Mouse (Mus musculus): ENCODE measurements around the gene Olfr54. TPM values are rescaled to one million over a fixed set of nuclear protein-coding genes. Genes with fewer than 3 reads are reported as not detected.

Gene Olfr54
- polyA plus RNA-seq, 1 experiment from 2014 or later, result not detected

Other genes starting within 250 kb of the Olfr54 start
- gene Zfp354c, start 186.5 kb upstream of the Olfr54 start, polyA plus RNA-seq (2015; fragmentation: Nextera tagmentation; extraction: Ambion mirVana), result 1.7 TPM in 2 replicates
- 0.07 TPM in 2 replicates for gene Zfp879, start 172.7 kb upstream of the Olfr54 start, polyA plus RNA-seq (2015; fragmentation: Nextera tagmentation; extraction: Ambion mirVana)
- 0.03 TPM in 1 of 2 replicates, not detected in the other for gene Grm6, start 163.6 kb upstream of the Olfr54 start, polyA plus RNA-seq (2015; fragmentation: Nextera tagmentation; extraction: Ambion mirVana)
- gene Zfp454, start 126.6 kb upstream of the Olfr54 start, polyA plus RNA-seq (2015; fragmentation: Nextera tagmentation; extraction: Ambion mirVana), result 0.37 and 0.70 TPM in 2 replicates
- gene Zfp2, start 98.1 kb upstream of the Olfr54 start, polyA plus RNA-seq (2015; fragmentation: Nextera tagmentation; extraction: Ambion mirVana), result 3.1 and 3.2 TPM in 2 replicates
- gene Zfp354b, start 82.6 kb upstream of the Olfr54 start, polyA plus RNA-seq (2015; fragmentation: Nextera tagmentation; extraction: Ambion mirVana), result 0.10 and 0.20 TPM in 2 replicates
- gene 4933414I15Rik, start 70.5 kb upstream of the Olfr54 start, polyA plus RNA-seq (2015; fragmentation: Nextera tagmentation; extraction: Ambion mirVana), result not detected in 2 replicates
- not detected in 2 replicates for gene Prop1, start 60.5 kb upstream of the Olfr54 start, polyA plus RNA-seq (2015; fragmentation: Nextera tagmentation; extraction: Ambion mirVana)
- not detected in 2 replicates for gene Olfr1378, start 47.7 kb upstream of the Olfr54 start, polyA plus RNA-seq (2015; fragmentation: Nextera tagmentation; extraction: Ambion mirVana)
- not detected in 2 replicates for gene Olfr1377, start 32.3 kb upstream of the Olfr54 start, polyA plus RNA-seq (2015; fragmentation: Nextera tagmentation; extraction: Ambion mirVana)
- not detected in 2 replicates for gene Olfr51, start 10.6 kb upstream of the Olfr54 start, polyA plus RNA-seq (2015; fragmentation: Nextera tagmentation; extraction: Ambion mirVana)
- not detected in 2 replicates for gene Olfr1375, start 33.9 kb downstream of the Olfr54 start, polyA plus RNA-seq (2015; fragmentation: Nextera tagmentation; extraction: Ambion mirVana)
- gene Zfp354a, start 45.0 kb downstream of the Olfr54 start, polyA plus RNA-seq (2015; fragmentation: Nextera tagmentation; extraction: Ambion mirVana), result 1.5 and 2.1 TPM in 2 replicates
- not detected in 2 replicates for gene Gm12569, start 206.2 kb downstream of the Olfr54 start, polyA plus RNA-seq (2015; fragmentation: Nextera tagmentation; extraction: Ambion mirVana)
- 51.0 and 62.9 TPM in 2 replicates for gene Clk4, start 247.5 kb downstream of the Olfr54 start, polyA plus RNA-seq (2015; fragmentation: Nextera tagmentation; extraction: Ambion mirVana)
- 0.59 TPM in 2 replicates for gene BC049762, start 248.8 kb downstream of the Olfr54 start, polyA plus RNA-seq (2015; fragmentation: Nextera tagmentation; extraction: Ambion mirVana)

Measured in liver, embryonic 13.5 days (tissue).